Mouse (Mus musculus) erythroblast, embryonic 14.5 days (primary cell): ENCODE data around the gene Adrb1. TPM values are rescaled to one million over a fixed set of nuclear protein-coding genes. Genes with fewer than 3 reads are reported as not detected.

ENCODE experiments used
- H3K27me3 ChIP-seq: 2 replicates; pipeline ENCODE4 v1.6.1; 2012; ENCODE audit warnings: inconsistent platforms; ENCODE audit not compliant: control insufficient read depth
- H3K36me3 ChIP-seq: 2 replicates; pipeline ENCODE4 v1.6.1; 2012; ENCODE audit warnings: mild to moderate bottlenecking, inconsistent platforms; ENCODE audit not compliant: control insufficient read depth
- H3K4me1 ChIP-seq: 2 replicates; pipeline ENCODE4 v1.6.1; 2012; ENCODE audit warnings: inconsistent platforms; ENCODE audit not compliant: control insufficient read depth
- H3K4me3 ChIP-seq: replicated peaks from 2 replicates; pipeline ENCODE3; 2012; ENCODE audit warnings: moderate library complexity, mild to moderate bottlenecking, inconsistent platforms
- H3K9me3 ChIP-seq: 2 replicates; pipeline ENCODE4 v1.6.1; 2012; ENCODE audit warnings: low read length, inconsistent platforms, mixed read lengths; ENCODE audit not compliant: control insufficient read depth
- GATA1 ChIP-seq: IDR thresholded peaks from 2 replicates; pipeline ENCODE4 v1.6.1; 2012; ENCODE audit warnings: low read length, inconsistent platforms, mixed read lengths
- TAL1 ChIP-seq: IDR thresholded peaks from 3 replicates; pipeline ENCODE4 v1.6.1; 2012; ENCODE audit warnings: low read length, inconsistent platforms, mixed read lengths
- polyA plus RNA-seq: library from polyadenylated mRNA; stranded (reverse); fragments of >175 nt; gene quantifications from 2 replicates; pipeline ENCODE4 v1.2.3, GENCODE M21; 2012

Gene Adrb1
- polyA plus RNA-seq, 1 experiment, result 0.06 TPM

DNA sequence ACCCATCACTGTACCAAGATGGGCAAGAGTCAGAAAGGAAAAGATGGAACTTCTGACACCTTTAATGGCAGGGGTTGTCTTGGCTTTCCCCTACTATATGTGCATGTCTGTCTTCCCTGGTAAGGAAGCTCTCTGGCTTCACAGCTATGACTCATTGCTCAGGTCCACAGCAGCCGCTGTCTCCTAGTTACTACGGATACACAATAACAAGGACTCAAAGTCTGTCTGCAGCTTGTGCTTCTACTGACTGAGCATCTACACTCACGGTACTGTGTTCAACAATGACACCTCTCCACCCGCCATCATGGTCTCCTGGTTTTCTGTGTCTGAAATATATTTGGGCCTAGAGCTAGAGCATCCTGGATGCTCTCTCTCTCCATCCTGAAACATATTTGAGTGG is 37.7 kb downstream of the Adrb1 start:
- Histone ChIP-seq H3K4me3 (no peak overlapping the region), H3K4me1 (no peaks in the 10 kb centered on the region), H3K27me3 (no peaks in the 10 kb centered on the region), H3K9me3 (no peaks in the 10 kb centered on the region), H3K36me3 (no peaks in the 10 kb centered on the region)
- TF ChIP-seq TAL1, result no peak
- no peak for TF ChIP-seq GATA1

GRCm38 (mm10) chr19:56760306-56760940 is 38.4 kb downstream of the Adrb1 start:
- Histone ChIP-seq H3K4me1 (no peaks in the 10 kb centered on the region), H3K4me3 (no peak overlapping the region), H3K27me3 (no peaks in the 10 kb centered on the region), H3K9me3 (no peaks in the 10 kb centered on the region), H3K36me3 (no peaks in the 10 kb centered on the region)
- no peak for TF ChIP-seq GATA1
- no peak for TF ChIP-seq TAL1

GRCm38 (mm10) chr19:56761096-56761495 is 39.1 kb downstream of the Adrb1 start:
- no peaks in the 10 kb centered on the region for H3K27me3 ChIP-seq
- H3K36me3 ChIP-seq, result no peaks in the 10 kb centered on the region
- TF ChIP-seq GATA1, result no peak
- no peak for TF ChIP-seq TAL1
- no peaks in the 10 kb centered on the region for H3K9me3 ChIP-seq
- no peak overlapping the region for H3K4me3 ChIP-seq
- H3K4me1 ChIP-seq, result no peaks in the 10 kb centered on the region

DNA sequence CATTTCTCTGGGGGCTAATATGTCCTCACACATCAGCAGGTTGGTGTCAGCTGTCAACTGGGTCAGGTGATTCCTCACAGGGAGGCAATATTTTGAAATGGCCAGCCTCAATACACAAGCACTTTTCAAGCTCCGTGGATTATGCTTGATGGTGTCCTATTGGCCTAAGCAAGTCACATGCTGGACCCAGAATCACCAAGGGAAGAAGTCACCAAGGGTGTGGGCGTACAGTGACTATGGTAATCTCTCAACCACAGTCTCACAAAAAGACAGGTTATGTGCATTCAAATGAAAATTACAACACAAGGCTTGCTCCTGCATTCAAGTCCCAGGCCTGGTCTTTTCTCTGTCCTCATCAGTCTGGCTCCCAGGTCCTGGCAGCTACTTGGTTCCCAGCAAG is 39.7 kb downstream of the Adrb1 start:
- Histone ChIP-seq H3K4me1 (no peaks in the 10 kb centered on the region), H3K36me3 (no peaks in the 10 kb centered on the region), H3K27me3 (no peaks in the 10 kb centered on the region), H3K9me3 (no peaks in the 10 kb centered on the region), H3K4me3 (no peak overlapping the region)
- no peak for TF ChIP-seq TAL1

- Histone ChIP-seq H3K27me3 (no peaks in the 10 kb centered on the region), H3K9me3 (no peaks in the 10 kb centered on the region), H3K36me3 (no peaks in the 10 kb centered on the region), H3K4me1 (no peaks in the 10 kb centered on the region), H3K4me3 (no peak overlapping the region)
- TF ChIP-seq GATA1 (no peak), TAL1 (no peak)
Observed at GRCm38 (mm10) chr19:56762686-56763085, 40.7 kb downstream of the Adrb1 start.

DNA sequence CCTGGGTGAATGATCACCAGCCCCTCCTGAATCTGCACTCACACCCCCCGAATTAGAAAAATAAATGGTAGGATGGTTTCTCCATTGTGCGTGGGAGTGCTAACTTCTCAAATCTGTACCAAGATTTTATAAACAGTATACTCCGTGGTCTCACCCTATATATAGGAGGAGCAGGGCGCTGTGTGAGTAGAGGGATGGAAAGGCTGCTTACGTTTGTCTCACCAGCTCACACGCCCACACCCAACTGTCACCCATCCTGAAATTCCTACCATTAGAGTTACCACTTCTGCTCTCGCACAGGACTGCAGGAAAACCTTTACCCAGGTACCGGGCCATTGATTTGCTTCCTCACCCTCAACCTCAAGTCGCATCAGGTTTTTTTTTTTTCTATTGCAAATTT is 47.0 kb downstream of the Adrb1 start:
- TF ChIP-seq TAL1 (no peak), GATA1 (no peak)
- no peak overlapping the region for H3K4me3 ChIP-seq
- no peaks in the 10 kb centered on the region for H3K4me1 ChIP-seq
- H3K36me3 ChIP-seq, result no peaks in the 10 kb centered on the region
- no peaks in the 10 kb centered on the region for H3K9me3 ChIP-seq
- no peaks in the 10 kb centered on the region; the same call in 1 of the 2 replicates for H3K27me3 ChIP-seq

- H3K4me3 ChIP-seq, result no peak overlapping the region
- no peak for TF ChIP-seq TAL1
- no peak for TF ChIP-seq GATA1
- H3K9me3 ChIP-seq, result no peaks in the 10 kb centered on the region
- no peaks in the 10 kb centered on the region for H3K36me3 ChIP-seq
- H3K27me3 ChIP-seq, result peaks cover 30% of the 10 kb centered on the region
- H3K4me1 ChIP-seq, result 0 out of 2 replicates have a peak, but pooled peaks cover 2% of the 10 kb centered on the region
Observed at GRCm38 (mm10) chr19:56772158-56772557, 50.2 kb downstream of the Adrb1 start.

GRCm38 (mm10) chr19:56773393-56773971 is 51.5 kb downstream of the Adrb1 start:
- Histone ChIP-seq H3K9me3 (no peaks in the 10 kb centered on the region), H3K27me3 (peaks cover 36% of the 10 kb centered on the region), H3K4me3 (no peak overlapping the region), H3K36me3 (no peaks in the 10 kb centered on the region), H3K4me1 (0 out of 2 replicates have a peak, but pooled peaks cover 2% of the 10 kb centered on the region)
- TF ChIP-seq TAL1, result no peak
- TF ChIP-seq GATA1, result no peak

- TF ChIP-seq GATA1 (no peak), TAL1 (no peak)
- no peaks in the 10 kb centered on the region for H3K36me3 ChIP-seq
- H3K4me1 ChIP-seq, result 0 out of 2 replicates have a peak, but pooled peaks cover 2% of the 10 kb centered on the region
- no peaks in the 10 kb centered on the region for H3K9me3 ChIP-seq
- no peak overlapping the region for H3K4me3 ChIP-seq
- peaks cover 36% of the 10 kb centered on the region for H3K27me3 ChIP-seq
Observed at GRCm38 (mm10) chr19:56774408-56774962, 52.5 kb downstream of the Adrb1 start.
